Mouse (Mus musculus): ENCODE data around the gene Sema3c. TPM values are rescaled to one million over a fixed set of nuclear protein-coding genes. Genes with fewer than 3 reads are reported as not detected.

Sema3c gene
- polyA plus RNA-seq, 1 experiment from 2014 or later = 88.1 TPM

GRCm38 (mm10) chr5:17661223-17661622, 87.1 kb downstream of the Sema3c start:
- no peaks in the 10 kb centered on the region for H3K4me1 ChIP-seq
- ATAC-seq (replicated peaks; ENCODE audit: low FRiP score) = no peak
- no peak overlapping the region for H3K4me2 ChIP-seq
- 81% methylated on average over 3 of the region's 3 CpGs for WGBS
- no peak overlapping the region for H3K27ac ChIP-seq
- H3K27me3 ChIP-seq = no peaks in the 10 kb centered on the region
- no peaks in the 10 kb centered on the region for H3K36me3 ChIP-seq
- no peak overlapping the region for H3K9ac ChIP-seq
- no peak overlapping the region for H3K4me3 ChIP-seq (replicated peaks)
- H3K9me3 ChIP-seq (replicated peaks) = no peaks in the 10 kb centered on the region

- H3K9ac ChIP-seq = no peak overlapping the region
- H3K4me2 ChIP-seq = no peak overlapping the region
- no peak for ATAC-seq (replicated peaks; ENCODE audit: low FRiP score)
- H3K4me3 ChIP-seq (replicated peaks) = no peak overlapping the region
- H3K9me3 ChIP-seq (replicated peaks) = no peaks in the 10 kb centered on the region
- H3K36me3 ChIP-seq = peaks cover 7% of the 10 kb centered on the region
- no peaks in the 10 kb centered on the region for H3K27me3 ChIP-seq
- no peak overlapping the region for H3K27ac ChIP-seq
- H3K4me1 ChIP-seq = no peaks in the 10 kb centered on the region
Observed at GRCm38 (mm10) chr5:17671356-17671755, 97.3 kb downstream of the Sema3c start.

GRCm38 (mm10) chr5:17680862-17681261, 106.8 kb downstream of the Sema3c start:
- Histone ChIP-seq H3K27me3 (no peaks in the 10 kb centered on the region), H3K4me3 (replicated peaks) (no peak overlapping the region), H3K36me3 (peaks cover 12% of the 10 kb centered on the region), H3K4me2 (no peak overlapping the region), H3K4me1 (no peaks in the 10 kb centered on the region), H3K27ac (no peak overlapping the region), H3K9ac (no peak overlapping the region), H3K9me3 (replicated peaks) (no peaks in the 10 kb centered on the region)
- no peak for ATAC-seq (replicated peaks; ENCODE audit: low FRiP score)
- 83% methylated on average over 2 of the region's 2 CpGs for WGBS

GRCm38 (mm10) chr5:17689121-17689520, 115.0 kb downstream of the Sema3c start:
- H3K9ac ChIP-seq = no peak overlapping the region

GRCm38 (mm10) chr5:17689604-17690003, 115.5 kb downstream of the Sema3c start:
- H3K4me3 ChIP-seq (replicated peaks) = no peak overlapping the region
- H3K9me3 ChIP-seq (replicated peaks) = no peaks in the 10 kb centered on the region
- H3K27ac ChIP-seq = peak overlapping the region; percentile 50
- no peaks in the 10 kb centered on the region for H3K27me3 ChIP-seq
- H3K36me3 ChIP-seq = peaks cover 7% of the 10 kb centered on the region; the same call in 1 of the 2 replicates
- H3K4me2 ChIP-seq = no peak overlapping the region
- H3K9ac ChIP-seq = no peak overlapping the region
- WGBS = 63% methylated on average over 5 of the region's 5 CpGs
- 0 out of 2 replicates have a peak, but pooled peaks cover 3% of the 10 kb centered on the region for H3K4me1 ChIP-seq
- peak; percentile 58; the same call in 1 of the 2 replicates for ATAC-seq (replicated peaks; ENCODE audit: low FRiP score)

More at GRCm38 (mm10) chr5:17689121-17689520, 115.0 kb downstream of the Sema3c start:
- Histone ChIP-seq H3K4me1 (0 out of 2 replicates have a peak, but pooled peaks cover 3% of the 10 kb centered on the region), H3K36me3 (0 out of 2 replicates have a peak, but pooled peaks cover 5% of the 10 kb centered on the region), H3K27me3 (no peaks in the 10 kb centered on the region), H3K4me2 (no peak overlapping the region), H3K9me3 (replicated peaks) (no peaks in the 10 kb centered on the region), H3K4me3 (replicated peaks) (no peak overlapping the region), H3K27ac (peak overlapping the region; percentile 50)
- ATAC-seq (replicated peaks; ENCODE audit: low FRiP score) = peak; percentile 66; the same call in 1 of the 2 replicates
- 55% methylated on average over 2 of the region's 2 CpGs for WGBS

- Histone ChIP-seq H3K27ac (no peak overlapping the region), H3K4me2 (no peak overlapping the region), H3K9ac (no peak overlapping the region), H3K4me1 (no peaks in the 10 kb centered on the region), H3K36me3 (peaks cover 6% of the 10 kb centered on the region), H3K4me3 (replicated peaks) (no peak overlapping the region), H3K27me3 (no peaks in the 10 kb centered on the region), H3K9me3 (replicated peaks) (no peaks in the 10 kb centered on the region)
- no peak for ATAC-seq (replicated peaks; ENCODE audit: low FRiP score)
- WGBS = 76% methylated on average over 2 of the region's 2 CpGs
Observed at GRCm38 (mm10) chr5:17695366-17695765, 121.3 kb downstream of the Sema3c start.

- no peak overlapping the region for H3K4me2 ChIP-seq
- H3K9ac ChIP-seq = no peak overlapping the region
- H3K4me3 ChIP-seq (replicated peaks) = no peak overlapping the region
- ATAC-seq (replicated peaks; ENCODE audit: low FRiP score) = no peak
- H3K36me3 ChIP-seq = peaks cover 6% of the 10 kb centered on the region
- H3K9me3 ChIP-seq (replicated peaks) = no peaks in the 10 kb centered on the region
- WGBS = 91% methylated on average over 2 of the region's 2 CpGs
- no peaks in the 10 kb centered on the region for H3K4me1 ChIP-seq
- no peaks in the 10 kb centered on the region for H3K27me3 ChIP-seq
- no peak overlapping the region for H3K27ac ChIP-seq
Observed at GRCm38 (mm10) chr5:17698905-17699304, 124.8 kb downstream of the Sema3c start.

- H3K36me3 ChIP-seq = no peaks in the 10 kb centered on the region
- 0 out of 2 replicates have a peak overlapping the region, but pooled peaks have one; percentile 13 for H3K27ac ChIP-seq
- H3K4me2 ChIP-seq = no peak overlapping the region
- WGBS = 34% methylated on average over 3 of the region's 3 CpGs
- no peaks in the 10 kb centered on the region for H3K4me1 ChIP-seq
- H3K4me3 ChIP-seq (replicated peaks) = no peak overlapping the region
- ATAC-seq (replicated peaks; ENCODE audit: low FRiP score) = no peak
- no peaks in the 10 kb centered on the region for H3K27me3 ChIP-seq
- H3K9ac ChIP-seq = no peak overlapping the region
- H3K9me3 ChIP-seq (replicated peaks) = no peaks in the 10 kb centered on the region
Observed at GRCm38 (mm10) chr5:17704160-17704559, 130.1 kb downstream of the Sema3c start.

GRCm38 (mm10) chr5:17707086-17707485, 133.0 kb downstream of the Sema3c start:
- Histone ChIP-seq H3K9ac (no peak overlapping the region), H3K9me3 (replicated peaks) (no peaks in the 10 kb centered on the region), H3K36me3 (no peaks in the 10 kb centered on the region), H3K4me3 (replicated peaks) (no peak overlapping the region), H3K27me3 (no peaks in the 10 kb centered on the region), H3K27ac (no peak overlapping the region), H3K4me2 (no peak overlapping the region), H3K4me1 (no peaks in the 10 kb centered on the region)
- no peak for ATAC-seq (replicated peaks; ENCODE audit: low FRiP score)
- WGBS = 62% methylated on average over 3 of the region's 3 CpGs

- ATAC-seq (replicated peaks; ENCODE audit: low FRiP score) = no peak
- Histone ChIP-seq H3K4me1 (0 out of 2 replicates have a peak, but pooled peaks cover 2% of the 10 kb centered on the region), H3K9me3 (replicated peaks) (no peaks in the 10 kb centered on the region), H3K9ac (no peak overlapping the region), H3K4me2 (no peak overlapping the region), H3K27ac (no peak overlapping the region; the same call in 1 of the 2 replicates), H3K27me3 (no peaks in the 10 kb centered on the region), H3K36me3 (no peaks in the 10 kb centered on the region), H3K4me3 (replicated peaks) (no peak overlapping the region)
- 82% methylated on average over 4 of the region's 4 CpGs for WGBS
Observed at GRCm38 (mm10) chr5:17712374-17712773, 138.3 kb downstream of the Sema3c start.

- Histone ChIP-seq H3K27me3 (no peaks in the 10 kb centered on the region), H3K9me3 (replicated peaks) (no peaks in the 10 kb centered on the region), H3K4me1 (0 out of 2 replicates have a peak, but pooled peaks cover 2% of the 10 kb centered on the region), H3K27ac (no peak overlapping the region), H3K4me2 (no peak overlapping the region), H3K36me3 (0 out of 2 replicates have a peak, but pooled peaks cover 3% of the 10 kb centered on the region), H3K9ac (no peak overlapping the region), H3K4me3 (replicated peaks) (no peak overlapping the region)
- 49% methylated on average over 1 of the region's 1 CpGs for WGBS
- peak; percentile 74; the same call in 1 of the 2 replicates for ATAC-seq (replicated peaks; ENCODE audit: low FRiP score)
Observed at GRCm38 (mm10) chr5:17715206-17715605, 141.1 kb downstream of the Sema3c start.

GRCm38 (mm10) chr5:17720011-17720410, 145.9 kb downstream of the Sema3c start:
- no peak for ATAC-seq (replicated peaks; ENCODE audit: low FRiP score)
- Histone ChIP-seq H3K4me2 (no peak overlapping the region), H3K4me1 (0 out of 2 replicates have a peak, but pooled peaks cover 6% of the 10 kb centered on the region), H3K9me3 (replicated peaks) (no peaks in the 10 kb centered on the region), H3K4me3 (replicated peaks) (no peak overlapping the region), H3K27me3 (no peaks in the 10 kb centered on the region), H3K9ac (no peak overlapping the region), H3K36me3 (peaks cover 21% of the 10 kb centered on the region), H3K27ac (no peak overlapping the region)
- WGBS = 85% methylated on average over 4 of the region's 4 CpGs

GRCm38 (mm10) chr5:17724031-17724430, 149.9 kb downstream of the Sema3c start:
- no peaks in the 10 kb centered on the region for H3K27me3 ChIP-seq
- 0 out of 2 replicates have a peak, but pooled peaks cover 8% of the 10 kb centered on the region for H3K4me1 ChIP-seq
- no peaks in the 10 kb centered on the region for H3K9me3 ChIP-seq (replicated peaks)
- H3K4me2 ChIP-seq = no peak overlapping the region
- 0 out of 2 replicates have a peak, but pooled peaks have one; percentile 58 for ATAC-seq (replicated peaks; ENCODE audit: low FRiP score)
- WGBS = 19% methylated on average over 2 of the region's 2 CpGs
- H3K36me3 ChIP-seq = peaks cover 37% of the 10 kb centered on the region
- H3K4me3 ChIP-seq (replicated peaks) = no peak overlapping the region
- 0 out of 2 replicates have a peak overlapping the region, but pooled peaks have one; percentile 3 for H3K27ac ChIP-seq
- H3K9ac ChIP-seq = no peak overlapping the region
